Mouse (Mus musculus) cerebellum, adult 2 months (tissue): ENCODE data around the gene Gjc2.

Source experiments
- CTCF ChIP-seq: fragments of 200-500 bp; IDR thresholded peaks from 2 replicates; pipeline ENCODE4 v1.5.1; 2011; ENCODE audit warnings: low read depth, mild to moderate bottlenecking, control low read depth, low read length, moderate library complexity, borderline replicate concordance; ENCODE audit not compliant: insufficient read depth
- POLR2A ChIP-seq: fragments of 200-500 bp; IDR thresholded peaks from 2 replicates; pipeline ENCODE4 v1.6.1; 2011; ENCODE audit warnings: low read length, control low read depth, borderline replicate concordance; ENCODE audit not compliant: insufficient read depth

DNA sequence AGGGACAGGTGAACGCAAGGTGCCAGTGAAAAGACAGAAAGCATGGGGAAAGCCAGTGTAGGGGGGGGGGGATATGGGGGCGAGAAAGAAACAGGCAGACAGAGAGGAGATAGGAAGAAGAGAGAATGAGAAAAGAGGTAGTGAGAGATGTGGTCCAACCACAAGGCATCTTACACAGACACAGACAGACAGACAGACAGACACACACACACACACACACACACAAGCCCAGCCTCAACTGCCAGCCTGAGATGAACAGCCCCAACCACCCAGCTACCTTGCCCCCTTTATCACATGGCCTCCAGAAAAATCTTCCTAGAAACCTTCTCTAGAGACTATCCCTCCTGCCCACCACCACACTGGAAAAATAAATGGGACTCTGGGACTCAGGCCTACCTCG lies 50.9 kb downstream of the Gjc2 start:
- TF ChIP-seq POLR2A (no peak), CTCF (no peak)
